Mouse (Mus musculus) ES-Bruce4 (cell line): ENCODE measurements at regions not wholly inside any gene's neighbourhood (a gene's known extent, or its start where the extent isn't known, plus 50 kb on each side); places are given as distances from the start of the nearest gene placed in this dataset.

Source experiments
- H3K27ac ChIP-seq: 2 replicates; pipeline ENCODE4 v1.5.1; 2012; ENCODE audit warnings: low read length, inconsistent platforms; ENCODE audit not compliant: insufficient read depth
- H3K27me3 ChIP-seq: 2 replicates; pipeline ENCODE4 v1.6.1; 2012; ENCODE audit warnings: mild to moderate bottlenecking, low read length, inconsistent platforms; ENCODE audit not compliant: control insufficient read depth, poor library complexity, insufficient read depth, severe bottlenecking
- H3K36me3 ChIP-seq: 2 replicates; pipeline ENCODE4 v1.6.1; 2012; ENCODE audit warnings: inconsistent platforms, mild to moderate bottlenecking, low read length, moderate library complexity; ENCODE audit not compliant: control insufficient read depth, poor library complexity, insufficient read depth, severe bottlenecking
- H3K4me1 ChIP-seq: one replicate; pipeline ENCODE4 v1.8.1; 2011; ENCODE audit warnings: low read length; ENCODE audit not compliant: control insufficient read depth, insufficient read depth
- H3K4me3 ChIP-seq: 2 replicates; pipeline ENCODE4 v1.5.1; 2011; ENCODE audit warnings: low read depth, mild to moderate bottlenecking, low read length
- H3K9ac ChIP-seq: 2 replicates; pipeline ENCODE4 v1.6.1; 2012; ENCODE audit warnings: low read depth, mild to moderate bottlenecking, inconsistent platforms; ENCODE audit not compliant: poor library complexity, severe bottlenecking
- H3K9me3 ChIP-seq: replicated peaks from 2 replicates; pipeline ENCODE4 v1.6.1; 2012; ENCODE audit warnings: mild to moderate bottlenecking, low read length, inconsistent platforms; ENCODE audit not compliant: control insufficient read depth, poor library complexity, insufficient read depth, severe bottlenecking
- CTCF ChIP-seq: IDR thresholded peaks from one replicate; pipeline ENCODE4 v1.8.1; 2011; ENCODE audit warnings: low read depth, low read length
- EP300 ChIP-seq: IDR thresholded peaks from 2 replicates; pipeline ENCODE4 v1.6.1; 2011; ENCODE audit warnings: low read depth, low read length; ENCODE audit not compliant: insufficient read depth
- POLR2A ChIP-seq: IDR thresholded peaks from one replicate; pipeline ENCODE4 v1.8.1; 2011; ENCODE audit warnings: low read length; ENCODE audit not compliant: insufficient read depth

GRCm38 (mm10) chr8:98955803-98956202, 460.5 kb downstream of the Cdh8 start:
- TF ChIP-seq POLR2A (no peak), CTCF (no peak), EP300 (no peak)
- H3K27me3 ChIP-seq: no peaks in the 10 kb centered on the region
- no peaks in the 10 kb centered on the region for H3K9me3 ChIP-seq
- no peak overlapping the region for H3K9ac ChIP-seq
- H3K27ac ChIP-seq: no peak overlapping the region
- H3K4me1 ChIP-seq: no peaks in the 10 kb centered on the region
- no peaks in the 10 kb centered on the region for H3K36me3 ChIP-seq
- H3K4me3 ChIP-seq: no peak overlapping the region

DNA sequence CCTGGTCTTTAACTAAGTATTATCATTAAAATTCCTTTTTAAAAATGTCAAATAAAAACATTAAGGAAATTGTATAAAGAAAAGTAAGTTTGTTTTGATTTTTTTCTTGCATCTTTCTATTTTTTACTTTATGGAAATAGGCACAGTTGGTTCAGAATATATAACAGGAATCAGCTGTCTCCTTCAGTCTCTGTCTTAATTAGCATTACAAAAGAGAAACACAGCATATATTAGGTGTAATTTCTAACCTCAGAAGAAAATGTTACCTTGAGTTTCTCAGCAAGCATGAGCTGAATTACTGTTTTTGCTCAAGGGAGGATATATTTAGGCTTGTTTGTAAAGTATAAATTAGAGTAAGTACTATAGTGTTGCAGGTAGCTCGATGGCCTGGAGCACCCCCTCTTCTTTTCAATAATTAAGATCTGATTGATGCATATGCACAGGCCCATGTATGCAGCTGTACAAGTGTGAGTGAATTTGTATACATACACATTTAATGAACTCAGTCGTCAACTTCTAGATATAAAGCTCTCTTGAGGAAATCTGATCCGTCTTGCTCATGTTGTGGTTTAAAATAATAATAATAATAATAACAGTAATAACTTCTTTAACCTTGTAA, 503.0 kb downstream of the Cdh8 start:
- H3K9ac ChIP-seq: no peak overlapping the region
- H3K4me3 ChIP-seq: no peak overlapping the region
- no peaks in the 10 kb centered on the region for H3K36me3 ChIP-seq
- H3K4me1 ChIP-seq: no peaks in the 10 kb centered on the region
- no peaks in the 10 kb centered on the region for H3K9me3 ChIP-seq
- no peak overlapping the region for H3K27ac ChIP-seq
- TF ChIP-seq CTCF (no peak), EP300 (no peak), POLR2A (no peak)
- H3K27me3 ChIP-seq: peaks cover 2% of the 10 kb centered on the region; the same call in 1 of the 2 replicates

DNA sequence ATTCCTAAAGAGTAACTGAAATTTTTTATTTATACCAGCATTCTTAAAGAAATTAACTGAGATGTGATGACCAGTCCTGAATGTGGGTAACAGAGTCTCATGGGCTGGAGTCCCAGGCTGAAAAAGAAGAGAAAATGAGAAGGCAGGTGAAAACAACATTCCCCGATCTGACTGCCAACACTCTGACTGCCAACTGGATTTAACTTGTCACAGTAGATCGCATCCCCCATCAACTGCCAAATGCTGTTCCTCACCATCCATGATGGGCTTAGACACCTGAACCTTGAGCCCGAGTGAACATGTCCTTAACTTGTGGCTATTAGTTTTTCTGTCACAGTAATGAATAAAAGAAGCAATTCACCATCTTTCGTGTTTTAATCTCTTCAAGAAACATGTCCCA, 522.9 kb downstream of the Cdh8 start:
- H3K4me1 ChIP-seq: no peaks in the 10 kb centered on the region
- no peak overlapping the region for H3K27ac ChIP-seq
- no peaks in the 10 kb centered on the region for H3K9me3 ChIP-seq
- H3K27me3 ChIP-seq: no peaks in the 10 kb centered on the region
- no peaks in the 10 kb centered on the region for H3K36me3 ChIP-seq
- TF ChIP-seq EP300 (no peak), POLR2A (no peak), CTCF (no peak)
- H3K9ac ChIP-seq: no peak overlapping the region
- no peak overlapping the region for H3K4me3 ChIP-seq

GRCm38 (mm10) chr8:98861664-98862306, 554.5 kb downstream of the Cdh8 start:
- H3K4me3 ChIP-seq: no peak overlapping the region
- no peaks in the 10 kb centered on the region for H3K36me3 ChIP-seq
- H3K27me3 ChIP-seq: no peaks in the 10 kb centered on the region
- H3K4me1 ChIP-seq: no peaks in the 10 kb centered on the region
- TF ChIP-seq CTCF (no peak), EP300 (no peak), POLR2A (no peak)
- H3K9ac ChIP-seq: no peak overlapping the region
- no peak overlapping the region for H3K27ac ChIP-seq
- H3K9me3 ChIP-seq: no peaks in the 10 kb centered on the region

DNA sequence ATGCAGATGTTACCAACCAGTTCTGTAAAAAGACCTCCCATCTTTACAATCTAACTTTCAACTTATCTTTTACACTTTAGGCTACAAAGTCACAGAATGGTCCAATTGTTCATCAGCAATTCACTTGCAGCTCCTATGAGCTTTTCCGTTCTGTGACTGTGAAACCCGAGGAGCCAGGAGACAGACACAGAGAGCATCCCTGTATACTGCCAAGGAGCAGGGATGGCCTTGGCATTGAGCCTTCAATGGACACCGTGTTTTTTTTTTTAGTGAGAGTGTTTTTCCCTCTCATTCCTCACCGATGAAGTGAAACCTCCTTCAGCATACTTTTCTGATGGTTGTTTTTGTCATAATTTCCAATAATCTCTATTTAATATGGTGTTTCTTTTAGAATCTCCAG, 555.1 kb downstream of the Cdh8 start:
- Histone ChIP-seq H3K27me3 (no peaks in the 10 kb centered on the region), H3K9ac (no peak overlapping the region), H3K36me3 (no peaks in the 10 kb centered on the region), H3K4me1 (no peaks in the 10 kb centered on the region), H3K27ac (no peak overlapping the region), H3K9me3 (no peaks in the 10 kb centered on the region), H3K4me3 (no peak overlapping the region)
- TF ChIP-seq EP300 (no peak), CTCF (no peak), POLR2A (no peak)

- no peak overlapping the region for H3K9ac ChIP-seq
- no peaks in the 10 kb centered on the region for H3K36me3 ChIP-seq
- H3K27ac ChIP-seq: no peak overlapping the region
- TF ChIP-seq EP300: no peak
- no peak for TF ChIP-seq CTCF
- TF ChIP-seq POLR2A: no peak
- H3K27me3 ChIP-seq: no peaks in the 10 kb centered on the region
- H3K4me1 ChIP-seq: no peaks in the 10 kb centered on the region
- no peak overlapping the region for H3K4me3 ChIP-seq
- no peaks in the 10 kb centered on the region for H3K9me3 ChIP-seq
Observed at GRCm38 (mm10) chr8:98860416-98860815, 555.9 kb downstream of the Cdh8 start.
